Mouse (Mus musculus): ENCODE data around the gene Alox12e. TPM values are rescaled to one million over a fixed set of nuclear protein-coding genes. Genes with fewer than 3 reads are reported as not detected.

Gene Alox12e
- total and polyA plus RNA-seq, 2 experiments, result not detected

- no peak for TF ChIP-seq POLR2A (IDR thresholded peaks at IDR 0.05; ENCODE audit: extremely low read depth, insufficient read depth, low read length)
- no peak for TF ChIP-seq CTCF (IDR thresholded peaks at IDR 0.05; ENCODE audit: low read depth, low read length)
- no peaks in the 10 kb centered on the region for H3K79me2 ChIP-seq (ENCODE audit: control insufficient read depth, insufficient read depth, low read length)
- no peaks in the 10 kb centered on the region for H3K36me3 ChIP-seq (ENCODE audit: control insufficient read depth, insufficient read depth, low read length)
- WGBS, result 49% methylated on average over 12 of the region's 12 CpGs
- no peak for DNase-seq (ENCODE audit: extremely low read depth, low read depth, low spot score)
- no peaks in the 10 kb centered on the region for H3K4me1 ChIP-seq (ENCODE audit: control insufficient read depth, insufficient read depth, low read length)
- H3K27ac ChIP-seq (replicated peaks; ENCODE audit: insufficient read depth, low read depth, low read length), result no peak overlapping the region
- no peak overlapping the region for H3K4me3 ChIP-seq (ENCODE audit: insufficient read depth, low read depth, low read length)
- H3K9ac ChIP-seq (ENCODE audit: low read depth, low read length), result no peak overlapping the region
- H3K27me3 ChIP-seq (ENCODE audit: control insufficient read depth, insufficient read depth, low read length), result no peaks in the 10 kb centered on the region
Observed at GRCm38 (mm10) chr11:70297836-70298454, 24.5 kb downstream of the Alox12e start.

GRCm38 (mm10) chr11:70297405-70297804, 25.0 kb downstream of the Alox12e start:
- no peaks in the 10 kb centered on the region for H3K79me2 ChIP-seq (ENCODE audit: control insufficient read depth, insufficient read depth, low read length)
- WGBS, result 33% methylated on average over 4 of the region's 4 CpGs
- no peak overlapping the region for H3K4me3 ChIP-seq (ENCODE audit: insufficient read depth, low read depth, low read length)
- no peaks in the 10 kb centered on the region for H3K27me3 ChIP-seq (ENCODE audit: control insufficient read depth, insufficient read depth, low read length)
- TF ChIP-seq CTCF (IDR thresholded peaks at IDR 0.05; ENCODE audit: low read depth, low read length), result no peak
- no peak for TF ChIP-seq POLR2A (IDR thresholded peaks at IDR 0.05; ENCODE audit: extremely low read depth, insufficient read depth, low read length)
- no peak for DNase-seq (ENCODE audit: extremely low read depth, low read depth, low spot score)
- H3K27ac ChIP-seq (replicated peaks; ENCODE audit: insufficient read depth, low read depth, low read length), result no peak overlapping the region
- no peaks in the 10 kb centered on the region for H3K4me1 ChIP-seq (ENCODE audit: control insufficient read depth, insufficient read depth, low read length)
- no peak overlapping the region for H3K9ac ChIP-seq (ENCODE audit: low read depth, low read length)
- no peaks in the 10 kb centered on the region for H3K36me3 ChIP-seq (ENCODE audit: control insufficient read depth, insufficient read depth, low read length)

- no peaks in the 10 kb centered on the region for H3K4me1 ChIP-seq (ENCODE audit: control insufficient read depth, insufficient read depth, low read length)
- no peaks in the 10 kb centered on the region for H3K79me2 ChIP-seq (ENCODE audit: control insufficient read depth, insufficient read depth, low read length)
- 92% methylated on average over 6 of the region's 6 CpGs for WGBS
- H3K4me3 ChIP-seq (ENCODE audit: insufficient read depth, low read depth, low read length), result no peak overlapping the region
- no peaks in the 10 kb centered on the region for H3K36me3 ChIP-seq (ENCODE audit: control insufficient read depth, insufficient read depth, low read length)
- no peak overlapping the region for H3K27ac ChIP-seq (replicated peaks; ENCODE audit: insufficient read depth, low read depth, low read length)
- no peaks in the 10 kb centered on the region for H3K27me3 ChIP-seq (ENCODE audit: control insufficient read depth, insufficient read depth, low read length)
- no peak overlapping the region for H3K9ac ChIP-seq (ENCODE audit: low read depth, low read length)
- TF ChIP-seq CTCF (IDR thresholded peaks at IDR 0.05; ENCODE audit: low read depth, low read length), result no peak
- no peak for TF ChIP-seq POLR2A (IDR thresholded peaks at IDR 0.05; ENCODE audit: extremely low read depth, insufficient read depth, low read length)
- no peak for DNase-seq (ENCODE audit: extremely low read depth, low read depth, low spot score)
Observed at GRCm38 (mm10) chr11:70293881-70294280, 28.5 kb downstream of the Alox12e start.

- no peak for DNase-seq (ENCODE audit: extremely low read depth, low read depth, low spot score)
- TF ChIP-seq POLR2A (IDR thresholded peaks at IDR 0.05; ENCODE audit: extremely low read depth, insufficient read depth, low read length) (no peak), CTCF (IDR thresholded peaks at IDR 0.05; ENCODE audit: low read depth, low read length) (no peak)
- no peak overlapping the region for H3K9ac ChIP-seq (ENCODE audit: low read depth, low read length)
- H3K36me3 ChIP-seq (ENCODE audit: control insufficient read depth, insufficient read depth, low read length), result no peaks in the 10 kb centered on the region
- no peaks in the 10 kb centered on the region for H3K27me3 ChIP-seq (ENCODE audit: control insufficient read depth, insufficient read depth, low read length)
- H3K4me1 ChIP-seq (ENCODE audit: control insufficient read depth, insufficient read depth, low read length), result no peaks in the 10 kb centered on the region
- no peak overlapping the region for H3K27ac ChIP-seq (replicated peaks; ENCODE audit: insufficient read depth, low read depth, low read length)
- 88% methylated on average over 6 of the region's 6 CpGs for WGBS
- no peaks in the 10 kb centered on the region for H3K79me2 ChIP-seq (ENCODE audit: control insufficient read depth, insufficient read depth, low read length)
- H3K4me3 ChIP-seq (ENCODE audit: insufficient read depth, low read depth, low read length), result no peak overlapping the region
Observed at GRCm38 (mm10) chr11:70291235-70291634, 31.2 kb downstream of the Alox12e start.

- DNase-seq (ENCODE audit: extremely low read depth, low read depth, low spot score), result no peak
- Histone ChIP-seq H3K36me3 (ENCODE audit: control insufficient read depth, insufficient read depth, low read length) (no peaks in the 10 kb centered on the region), H3K27me3 (ENCODE audit: control insufficient read depth, insufficient read depth, low read length) (no peaks in the 10 kb centered on the region), H3K9ac (ENCODE audit: low read depth, low read length) (no peak overlapping the region), H3K27ac (replicated peaks; ENCODE audit: insufficient read depth, low read depth, low read length) (no peak overlapping the region), H3K4me1 (ENCODE audit: control insufficient read depth, insufficient read depth, low read length) (no peaks in the 10 kb centered on the region), H3K4me3 (ENCODE audit: insufficient read depth, low read depth, low read length) (no peak overlapping the region), H3K79me2 (ENCODE audit: control insufficient read depth, insufficient read depth, low read length) (no peaks in the 10 kb centered on the region)
- TF ChIP-seq POLR2A (IDR thresholded peaks at IDR 0.05; ENCODE audit: extremely low read depth, insufficient read depth, low read length) (no peak), CTCF (IDR thresholded peaks at IDR 0.05; ENCODE audit: low read depth, low read length) (no peak)
- WGBS, result 57% methylated on average over 6 of the region's 6 CpGs
Observed at GRCm38 (mm10) chr11:70289236-70289635, 33.2 kb downstream of the Alox12e start.

- WGBS, result 96% methylated on average over 10 of the region's 10 CpGs
- no peaks in the 10 kb centered on the region for H3K27me3 ChIP-seq (ENCODE audit: control insufficient read depth, insufficient read depth, low read length)
- H3K79me2 ChIP-seq (ENCODE audit: control insufficient read depth, insufficient read depth, low read length), result no peaks in the 10 kb centered on the region
- no peaks in the 10 kb centered on the region for H3K4me1 ChIP-seq (ENCODE audit: control insufficient read depth, insufficient read depth, low read length)
- no peak overlapping the region for H3K4me3 ChIP-seq (ENCODE audit: insufficient read depth, low read depth, low read length)
- no peak for DNase-seq (ENCODE audit: extremely low read depth, low read depth, low spot score)
- no peak overlapping the region for H3K27ac ChIP-seq (replicated peaks; ENCODE audit: insufficient read depth, low read depth, low read length)
- no peaks in the 10 kb centered on the region for H3K36me3 ChIP-seq (ENCODE audit: control insufficient read depth, insufficient read depth, low read length)
- TF ChIP-seq POLR2A (IDR thresholded peaks at IDR 0.05; ENCODE audit: extremely low read depth, insufficient read depth, low read length), result no peak
- H3K9ac ChIP-seq (ENCODE audit: low read depth, low read length), result no peak overlapping the region
Observed at GRCm38 (mm10) chr11:70288102-70288501, 34.3 kb downstream of the Alox12e start.

Measured in liver, adult 2 months (tissue).